Mouse (Mus musculus) stomach, postnatal 0 days (tissue): ENCODE data around the gene Olfr1056. TPM values are rescaled to one million over a fixed set of nuclear protein-coding genes. Genes with fewer than 3 reads are reported as not detected.
"Not testable (repeated sequence)": the region's sequence is repeated elsewhere in the genome, so short reads cannot be mapped to it uniquely, and the experiment has no call there.

ENCODE experiments used
- ATAC-seq: fragments of 200-750 bp; cut with Nextera tagmentation; 2 replicates; pipeline ENCODE4 v1.8.0; 2017; ENCODE audit not compliant: low FRiP score, low TSS enrichment
- DNase-seq: peaks from one replicate; pipeline ENCODE4 v3.0.0-alpha.2; 2016; ENCODE audit warnings: low spot score
- H3K27ac ChIP-seq: fragments of 300-500 bp; sonication (generic); replicated peaks from 2 replicates; pipeline ENCODE4 v1.5.1; 2014; ENCODE audit warnings: mild to moderate bottlenecking, control low read depth
- H3K27me3 ChIP-seq: fragments of 300-500 bp; sonication (generic); 2 replicates; pipeline ENCODE4 v1.6.1; 2014; ENCODE audit warnings: low read length; ENCODE audit not compliant: control insufficient read depth, insufficient read depth
- H3K36me3 ChIP-seq: fragments of 300-500 bp; sonication (generic); 2 replicates; pipeline ENCODE4 v1.6.1; 2014; ENCODE audit warnings: low read length, mixed read lengths; ENCODE audit not compliant: control insufficient read depth, insufficient read depth
- H3K4me1 ChIP-seq: fragments of 300-500 bp; sonication (generic); replicated peaks from 2 replicates; pipeline ENCODE4 v1.6.1; 2014; ENCODE audit warnings: antibody characterized with exemption; ENCODE audit not compliant: control insufficient read depth, insufficient read depth
- H3K4me2 ChIP-seq: fragments of 300-500 bp; sonication (generic); replicated peaks from 2 replicates; pipeline ENCODE4 v1.6.1; 2014; ENCODE audit warnings: low read depth, mild to moderate bottlenecking, control low read depth, moderate library complexity
- H3K4me3 ChIP-seq: fragments of 300-500 bp; sonication (generic); 2 replicates; pipeline ENCODE4 v1.5.1; 2014; ENCODE audit warnings: low read depth, low read length, control low read depth
- H3K9ac ChIP-seq: fragments of 300-500 bp; sonication (generic); 2 replicates; pipeline ENCODE4 v1.6.1; 2014; ENCODE audit warnings: mild to moderate bottlenecking, low read length, control low read depth, mixed read lengths
- H3K9me3 ChIP-seq: fragments of 300-500 bp; sonication (generic); 2 replicates; pipeline ENCODE4 v1.6.1; 2016; ENCODE audit warnings: low read length; ENCODE audit not compliant: control insufficient read depth
- CTCF ChIP-seq: IDR thresholded peaks from 2 replicates; pipeline ENCODE4 v1.5.1; 2016; ENCODE audit warnings: antibody characterized with exemption, low read depth, mild to moderate bottlenecking, moderate library complexity
- EP300 ChIP-seq: optimal IDR thresholded peaks from 2 replicates; pipeline ENCODE3; 2016; ENCODE audit warnings: antibody characterized with exemption
- WGBS: fragments of 180-500 bp; shearing (Covaris S2); extraction: QIAGEN DNeasy Blood & Tissue Kit; methylation state at CpG from one replicate; pipeline ENCODE4 v1.1.7; 2014; 5-methylcytosine and 5-hydroxymethylcytosine counted together
- polyA plus RNA-seq: library from polyadenylated mRNA; unstranded; fragments of >200 nt; fragmentation: Nextera tagmentation; extraction: Ambion mirVana; gene quantifications from 2 replicates; pipeline ENCODE4 v1.2.1, GENCODE M21; 2015

Gene Olfr1056
- not detected in 2 replicates for polyA plus RNA-seq

- TF ChIP-seq EP300 (no peak), CTCF (no peak)
- no peaks in the 10 kb centered on the region for H3K4me1 ChIP-seq
- H3K36me3 ChIP-seq: no peaks in the 10 kb centered on the region
- H3K9me3 ChIP-seq: no peaks in the 10 kb centered on the region
- DNase-seq (no peak), ATAC-seq (no peak)
- H3K27ac ChIP-seq: no peak within 1 kb of the TSS
- no peak within 1 kb of the TSS for H3K4me3 ChIP-seq
- no peaks in the 10 kb centered on the region for H3K27me3 ChIP-seq
- no peak within 1 kb of the TSS for H3K9ac ChIP-seq
- no peak within 1 kb of the TSS for H3K4me2 ChIP-seq
These were observed at the start of gene Olfr1056 for GRCm38 (mm10) chr2:86362369-86362768. Gene Olfr1056, minus strand, starts transcription at chr2:86362469.

GRCm38 (mm10) chr2:86395114-86395513, 32.8 kb upstream of the Olfr1056 start:
- 81% methylated on average over 2 of the region's 2 CpGs for WGBS
- no peak for ATAC-seq
- H3K36me3 ChIP-seq: no peaks in the 10 kb centered on the region
- no peak for DNase-seq
- H3K27ac ChIP-seq: no peak overlapping the region
- no peak overlapping the region for H3K4me2 ChIP-seq
- H3K9ac ChIP-seq: no peak overlapping the region
- no peaks in the 10 kb centered on the region for H3K9me3 ChIP-seq
- no peaks in the 10 kb centered on the region for H3K27me3 ChIP-seq
- no peaks in the 10 kb centered on the region for H3K4me1 ChIP-seq
- H3K4me3 ChIP-seq: no peak overlapping the region
- TF ChIP-seq CTCF (no peak), EP300 (no peak)

DNA sequence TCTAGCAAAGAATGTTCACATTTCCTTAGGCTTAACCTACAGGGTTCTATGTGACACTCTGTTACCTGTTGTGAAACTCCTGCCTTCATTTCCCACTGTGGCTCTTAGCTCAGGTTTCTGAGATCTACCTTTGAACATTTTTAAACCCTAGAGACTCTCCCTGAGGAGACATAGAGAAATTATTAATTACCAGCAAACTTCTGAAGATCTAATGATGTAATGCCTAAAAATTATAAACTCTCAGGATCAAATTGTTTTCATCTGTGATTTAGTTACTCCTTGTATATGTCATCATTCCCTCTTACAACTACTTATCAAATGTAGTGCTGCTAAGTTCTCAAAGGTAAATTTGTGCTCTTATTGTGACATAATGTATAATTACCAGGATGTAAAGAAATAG, 26.2 kb upstream of the Olfr1056 start, which contains the start of gene Olfr1058:
TSS of gene Olfr1058 (minus strand) at position 101 of the 400 bp plus-strand sequence.
- not testable (repeated sequence) for H3K36me3 ChIP-seq, H3K4me3 ChIP-seq, H3K27ac ChIP-seq, H3K9ac ChIP-seq, H3K9me3 ChIP-seq, ATAC-seq, H3K27me3 ChIP-seq, H3K4me2 ChIP-seq, DNase-seq, H3K4me1 ChIP-seq

GRCm38 (mm10) chr2:86378293-86378692, 16.0 kb upstream of the Olfr1056 start, which contains the start of gene Olfr1057:
Gene Olfr1057, minus strand, starts transcription at chr2:86378393.
- no peak for ATAC-seq
- TF ChIP-seq CTCF: no peak
- no peak for TF ChIP-seq EP300
- H3K27me3 ChIP-seq: no peaks in the 10 kb centered on the region

GRCm38 (mm10) chr2:86366342-86366741, 4.1 kb upstream of the Olfr1056 start:
- DNase-seq, H3K4me1 ChIP-seq, ATAC-seq, H3K4me2 ChIP-seq, H3K27ac ChIP-seq, H3K36me3 ChIP-seq, H3K9ac ChIP-seq, H3K9me3 ChIP-seq, H3K27me3 ChIP-seq, H3K4me3 ChIP-seq: not testable (repeated sequence)
- no CpG with 5 or more reads among the region's 6 CpGs for WGBS

More at GRCm38 (mm10) chr2:86378293-86378692, 16.0 kb upstream of the Olfr1056 start, which contains the start of gene Olfr1057:
- no peaks in the 10 kb centered on the region for H3K9me3 ChIP-seq
- no peak within 1 kb of the TSS for H3K4me3 ChIP-seq
- no peak within 1 kb of the TSS for H3K4me2 ChIP-seq
- H3K9ac ChIP-seq: no peak within 1 kb of the TSS
- no peak for DNase-seq
- no peaks in the 10 kb centered on the region for H3K36me3 ChIP-seq
- H3K27ac ChIP-seq: no peak within 1 kb of the TSS
- no peaks in the 10 kb centered on the region for H3K4me1 ChIP-seq

GRCm38 (mm10) chr2:86351751-86352150, 10.5 kb downstream of the Olfr1056 start:
- H3K4me2 ChIP-seq, H3K27ac ChIP-seq, H3K9me3 ChIP-seq, H3K36me3 ChIP-seq, H3K4me3 ChIP-seq, DNase-seq, ATAC-seq, H3K9ac ChIP-seq, H3K4me1 ChIP-seq, H3K27me3 ChIP-seq: not testable (repeated sequence)
- 90% methylated on average over 1 of the region's 1 CpGs for WGBS
